Mouse (Mus musculus) macrophage (primary cell): ENCODE data around the gene Capn1. TPM values are rescaled to one million over a fixed set of nuclear protein-coding genes. Genes with fewer than 3 reads are reported as not detected.

Experiments
- H3K27ac ChIP-seq: fragments of 350-480 bp; formaldehyde crosslinking; 2 replicates; pipeline ENCODE4 v1.9.0; 2021
- H3K36me3 ChIP-seq: fragments of 350-480 bp; formaldehyde crosslinking; 2 replicates; pipeline ENCODE4 v1.9.0; 2021; ENCODE audit errors: inconsistent target
- H3K4me3 ChIP-seq: fragments of 350-480 bp; formaldehyde crosslinking; 2 replicates; pipeline ENCODE4 v1.9.0; 2021; ENCODE audit errors: inconsistent target
- H3K79me2 ChIP-seq: fragments of 350-480 bp; formaldehyde crosslinking; 2 replicates; pipeline ENCODE4 v1.9.0; 2021; ENCODE audit errors: inconsistent target
- WGBS: methylation state at CpG from one replicate; pipeline ENCODE4 v1.1.7; 2026; ENCODE audit warnings: inconsistent platforms; ENCODE audit not compliant: missing documents; 5-methylcytosine and 5-hydroxymethylcytosine counted together
- polyA plus RNA-seq: library from polyadenylated mRNA; stranded (reverse); fragments of 250-400 nt; gene quantifications from 3 replicates; pipeline ENCODE4 v1.2.4, GENCODE M21; 2018; ENCODE audit warnings: inconsistent platforms

Capn1 gene
- polyA plus RNA-seq, 1 experiment from 2014 or later, result 59.9 TPM

DNA sequence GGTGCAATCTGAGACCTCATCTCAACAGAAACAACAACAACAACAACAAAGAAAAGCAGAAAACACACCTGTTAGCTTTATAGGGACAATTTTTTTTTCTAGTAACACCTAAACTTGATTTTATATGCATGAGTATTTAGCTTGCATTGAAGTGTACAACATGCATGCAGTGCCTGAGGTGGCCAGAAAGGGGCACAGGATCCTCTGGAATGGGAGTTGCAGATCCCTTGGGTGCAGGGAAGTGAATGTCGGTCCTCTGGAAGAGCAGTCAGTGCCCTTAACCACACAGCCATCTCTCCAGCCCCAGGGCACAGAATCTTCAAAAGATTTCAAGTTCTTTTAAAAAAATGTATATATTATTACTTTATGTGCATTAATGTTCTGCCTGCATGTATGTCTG is 53.0 kb downstream of the Capn1 start:
- no peak overlapping the region for H3K27ac ChIP-seq
- H3K36me3 ChIP-seq, result peaks cover 15% of the 10 kb centered on the region; the same call in 1 of the 2 replicates
- peak overlapping the region; percentile 74 for H3K4me3 ChIP-seq
- H3K79me2 ChIP-seq, result peaks cover 34% of the 10 kb centered on the region
- WGBS, result 25% methylated on average over 1 of the region's 1 CpGs

DNA sequence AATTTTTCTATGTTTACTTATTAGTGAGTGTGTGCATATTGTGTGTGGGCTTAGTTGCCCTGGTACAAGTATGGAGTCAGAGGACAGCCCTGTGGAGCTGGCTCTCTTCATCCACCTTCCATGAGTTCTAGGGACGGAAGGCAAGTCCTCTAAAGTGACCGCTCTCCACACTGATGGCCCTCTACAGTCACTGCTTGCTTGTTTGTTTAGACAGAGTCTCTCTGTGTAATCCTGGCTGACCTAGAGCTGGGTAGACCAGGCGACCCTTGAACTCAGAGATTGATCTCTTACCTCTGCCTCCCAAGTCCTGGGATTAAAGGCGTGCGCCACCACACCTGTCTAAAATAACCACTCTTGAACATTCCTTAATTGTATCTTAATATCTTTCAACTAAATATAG is 58.3 kb downstream of the Capn1 start:
- Histone ChIP-seq H3K79me2 (peaks cover 20% of the 10 kb centered on the region), H3K36me3 (peaks cover 24% of the 10 kb centered on the region; the same call in 1 of the 2 replicates), H3K27ac (no peak overlapping the region), H3K4me3 (no peak overlapping the region)
- WGBS, result 97% methylated on average over 5 of the region's 5 CpGs

DNA sequence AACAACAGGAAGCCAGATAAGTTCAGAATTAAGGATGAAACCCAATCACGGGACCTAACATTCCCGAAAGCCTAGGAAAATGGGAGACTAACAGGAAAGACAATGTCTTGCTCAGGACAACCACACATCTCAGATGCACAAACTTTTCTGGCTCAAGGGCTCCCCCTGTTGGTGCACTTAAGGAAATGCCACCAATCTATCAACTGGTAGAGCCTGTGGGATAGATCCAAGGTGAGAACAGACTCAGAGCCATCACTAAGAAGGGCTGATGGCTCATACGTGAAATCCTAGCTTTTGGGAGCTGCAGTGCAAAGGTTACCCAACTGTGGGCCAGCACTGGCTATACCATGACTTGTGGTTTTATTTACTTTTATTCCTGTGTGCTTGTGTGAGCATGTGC is 59.0 kb downstream of the Capn1 start:
- no peak overlapping the region for H3K4me3 ChIP-seq
- 37% methylated on average over 3 of the region's 3 CpGs for WGBS
- no peak overlapping the region for H3K27ac ChIP-seq
- H3K36me3 ChIP-seq, result peaks cover 24% of the 10 kb centered on the region; the same call in 1 of the 2 replicates
- peaks cover 13% of the 10 kb centered on the region for H3K79me2 ChIP-seq

DNA sequence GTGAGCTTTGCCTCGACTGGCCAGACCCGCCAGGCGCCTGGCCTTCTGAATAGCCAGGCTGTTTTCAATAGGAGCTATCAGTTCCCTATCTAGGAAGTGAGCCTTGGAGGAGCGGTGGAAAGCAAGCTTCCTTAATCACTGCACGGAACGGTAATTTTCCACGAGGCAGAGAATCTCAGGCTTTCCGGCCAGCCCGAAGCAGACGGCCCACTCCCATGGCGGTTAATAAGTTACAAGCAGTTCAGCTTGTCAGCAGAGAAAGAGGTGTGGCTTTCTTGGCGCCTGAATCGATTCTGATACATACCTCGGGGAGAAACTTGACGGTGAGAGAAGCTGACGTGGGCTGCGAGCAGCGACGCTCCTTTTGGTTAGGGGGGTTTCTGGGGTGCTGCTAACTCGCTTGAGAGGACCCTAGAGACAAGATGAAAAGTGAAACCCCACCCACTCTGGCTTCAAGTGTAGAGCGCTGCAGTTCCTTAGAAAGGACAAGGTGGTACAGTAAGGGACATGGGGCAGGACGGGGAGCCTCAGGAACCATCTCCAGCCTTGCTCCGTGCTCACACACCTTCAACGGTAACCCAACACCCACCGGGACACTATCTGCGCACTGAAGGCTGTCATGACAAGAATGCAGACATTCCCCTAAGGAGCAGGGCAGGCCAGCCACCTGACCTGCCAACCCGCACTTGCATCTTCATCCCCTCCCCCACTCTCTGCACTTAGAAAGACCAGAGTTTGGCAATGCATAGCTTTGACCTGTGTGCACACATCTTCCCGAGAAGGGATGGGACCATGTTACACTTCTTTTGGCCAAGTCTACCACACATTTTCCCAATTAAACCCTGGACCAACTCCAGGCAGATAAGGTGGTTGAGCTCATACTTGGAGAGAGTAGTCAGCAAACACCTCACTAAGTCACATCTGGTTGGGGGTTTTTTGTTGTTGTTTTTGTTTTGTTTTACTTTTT is 59.7 kb downstream of the Capn1 start:
- Histone ChIP-seq H3K79me2 (peaks cover 6% of the 10 kb centered on the region; the same call in 1 of the 2 replicates), H3K4me3 (no peak overlapping the region), H3K36me3 (peaks cover 31% of the 10 kb centered on the region; the same call in 1 of the 2 replicates), H3K27ac (no peak overlapping the region)
- 96% methylated on average over 28 of the region's 28 CpGs for WGBS

DNA sequence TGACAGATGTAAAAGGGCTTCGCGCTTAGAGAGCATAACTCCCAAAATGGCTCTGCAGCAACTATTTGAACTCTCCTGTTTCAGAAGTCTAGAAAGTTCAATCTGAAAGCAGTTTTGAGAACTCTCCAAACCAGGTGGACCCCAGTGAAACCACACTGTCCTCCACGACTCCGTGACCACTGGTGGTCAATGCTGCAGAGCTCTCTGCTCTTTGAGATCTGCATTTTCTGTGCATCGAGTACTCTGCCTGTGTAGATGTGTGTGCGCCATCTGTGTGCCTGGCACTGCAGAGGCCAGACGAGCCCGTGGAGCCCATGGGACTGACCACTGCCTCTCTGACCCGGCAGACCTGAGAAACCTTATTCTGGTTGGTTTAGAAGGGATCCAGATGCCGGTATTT is 60.8 kb downstream of the Capn1 start:
- Histone ChIP-seq H3K27ac (no peak overlapping the region), H3K79me2 (no peaks in the 10 kb centered on the region), H3K4me3 (no peak overlapping the region), H3K36me3 (peaks cover 42% of the 10 kb centered on the region; the same call in 1 of the 2 replicates)
- 97% methylated on average over 10 of the region's 10 CpGs for WGBS

DNA sequence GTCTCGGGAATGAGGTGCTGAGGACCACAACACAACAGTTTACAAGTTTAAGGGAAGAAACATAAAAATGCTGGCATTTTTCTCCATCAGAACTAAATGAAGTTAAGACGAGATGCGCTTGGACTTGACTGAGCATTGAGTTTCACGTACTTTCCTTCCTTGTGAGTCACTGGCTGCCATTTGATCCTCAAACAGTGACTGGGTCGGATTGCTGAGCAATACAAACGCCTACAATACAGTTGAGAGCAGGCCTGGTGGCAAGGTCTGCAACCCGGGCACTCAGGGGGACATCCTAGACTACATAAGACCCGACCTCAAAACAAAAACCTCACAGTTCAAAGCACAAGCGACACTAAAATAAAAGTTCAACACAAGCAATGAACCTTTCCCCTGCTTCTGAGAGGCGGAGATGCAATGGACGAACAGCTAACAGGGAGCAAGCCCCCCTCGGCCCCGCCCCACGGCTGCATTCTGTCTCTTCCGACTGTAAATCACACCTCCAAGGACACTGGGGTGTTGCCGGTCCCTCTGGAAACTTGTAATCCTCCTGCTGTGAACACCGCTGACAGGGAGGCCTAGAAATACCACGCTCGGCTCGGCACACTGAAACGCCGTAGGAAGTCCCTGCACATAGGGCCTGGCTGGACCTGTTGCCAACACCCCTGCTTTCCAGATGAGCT is 61.5 kb downstream of the Capn1 start:
- Histone ChIP-seq H3K79me2 (no peaks in the 10 kb centered on the region), H3K36me3 (peaks cover 48% of the 10 kb centered on the region; the same call in 1 of the 2 replicates), H3K4me3 (no peak overlapping the region), H3K27ac (no peak overlapping the region)
- WGBS, result 92% methylated on average over 22 of the region's 22 CpGs

DNA sequence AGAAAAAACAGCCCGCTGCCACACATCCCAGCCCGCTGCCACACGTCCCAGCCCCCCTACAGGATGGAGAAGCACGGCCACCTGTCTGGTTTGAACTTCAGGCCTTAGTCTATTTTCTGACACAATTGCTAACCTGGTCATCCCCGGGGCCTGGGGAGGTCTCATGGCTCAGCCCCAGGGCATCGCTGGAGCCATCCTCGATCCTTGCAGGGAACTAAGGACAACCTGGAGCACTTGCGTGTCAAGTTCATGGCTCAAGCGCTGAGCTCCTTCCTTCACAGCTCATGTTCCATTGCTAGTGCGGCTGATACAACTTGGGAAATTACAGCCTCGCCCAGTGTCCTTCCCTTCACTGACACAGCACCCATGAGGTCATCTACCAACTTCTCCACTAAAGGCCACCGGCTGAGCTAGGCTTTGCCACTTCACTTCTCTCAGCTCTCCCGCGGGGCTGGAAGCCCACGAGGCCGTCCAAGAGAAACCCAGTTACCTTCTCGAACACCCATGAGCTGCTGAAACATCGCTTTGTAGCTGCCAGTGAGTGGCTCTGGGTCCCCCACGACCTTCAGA is 62.4 kb downstream of the Capn1 start:
- Histone ChIP-seq H3K4me3 (no peak overlapping the region), H3K36me3 (peaks cover 42% of the 10 kb centered on the region; the same call in 1 of the 2 replicates), H3K79me2 (no peaks in the 10 kb centered on the region), H3K27ac (no peak overlapping the region)
- WGBS, result 97% methylated on average over 17 of the region's 19 CpGs

DNA sequence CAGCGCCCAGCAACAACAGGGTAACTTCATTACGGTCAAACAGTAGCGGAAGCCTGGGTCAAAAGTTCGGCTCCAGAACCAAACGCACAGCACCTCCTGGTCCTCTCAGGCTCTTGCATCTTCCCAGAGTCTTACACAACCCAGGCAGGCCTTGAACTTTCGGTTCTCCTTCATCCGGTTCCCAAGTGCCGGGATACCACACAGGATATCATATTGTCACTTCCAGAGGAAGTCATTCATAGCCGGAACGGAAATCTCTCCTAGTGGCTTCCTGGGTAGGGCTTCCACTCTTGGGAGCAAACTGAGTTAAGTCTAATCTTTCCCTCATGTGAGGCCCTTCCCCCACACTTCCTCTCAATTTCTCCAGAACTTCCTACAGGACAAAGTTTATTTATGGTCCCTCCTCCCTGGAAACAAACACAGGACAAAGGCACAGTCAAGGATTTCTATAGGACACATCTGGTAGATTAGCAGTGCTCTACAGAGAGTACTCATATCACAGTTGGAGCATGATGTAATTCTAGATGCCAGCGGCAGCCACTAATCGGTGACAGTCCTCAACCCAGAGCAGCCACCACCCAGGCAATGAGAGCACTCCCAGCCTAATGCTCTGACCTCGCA is 63.5 kb downstream of the Capn1 start:
- no peak overlapping the region for H3K4me3 ChIP-seq
- no peaks in the 10 kb centered on the region for H3K79me2 ChIP-seq
- 75% methylated on average over 13 of the region's 13 CpGs for WGBS
- no peak overlapping the region for H3K27ac ChIP-seq
- peaks cover 31% of the 10 kb centered on the region; the same call in 1 of the 2 replicates for H3K36me3 ChIP-seq

DNA sequence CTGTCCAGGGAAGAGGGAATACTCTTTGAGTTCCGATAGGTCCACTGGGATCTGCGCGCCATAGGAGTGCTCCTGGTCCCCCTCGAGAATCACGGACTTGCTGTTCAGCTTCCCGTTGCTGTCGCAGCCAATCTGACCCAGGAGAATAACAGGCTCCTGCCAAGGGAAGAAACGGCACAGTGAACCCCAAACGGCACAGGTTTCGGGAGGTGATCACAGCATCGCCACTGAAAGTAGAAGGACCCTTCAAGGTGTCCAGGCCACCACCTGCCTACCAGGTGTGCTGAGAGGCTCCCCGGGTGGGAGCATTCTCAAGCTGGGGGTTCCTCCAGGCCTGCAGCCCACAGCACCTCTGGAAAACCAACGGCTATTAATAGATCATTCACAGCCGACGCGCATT is 64.1 kb downstream of the Capn1 start:
- WGBS, result 89% methylated on average over 15 of the region's 16 CpGs
- H3K36me3 ChIP-seq, result peaks cover 29% of the 10 kb centered on the region; the same call in 1 of the 2 replicates

DNA sequence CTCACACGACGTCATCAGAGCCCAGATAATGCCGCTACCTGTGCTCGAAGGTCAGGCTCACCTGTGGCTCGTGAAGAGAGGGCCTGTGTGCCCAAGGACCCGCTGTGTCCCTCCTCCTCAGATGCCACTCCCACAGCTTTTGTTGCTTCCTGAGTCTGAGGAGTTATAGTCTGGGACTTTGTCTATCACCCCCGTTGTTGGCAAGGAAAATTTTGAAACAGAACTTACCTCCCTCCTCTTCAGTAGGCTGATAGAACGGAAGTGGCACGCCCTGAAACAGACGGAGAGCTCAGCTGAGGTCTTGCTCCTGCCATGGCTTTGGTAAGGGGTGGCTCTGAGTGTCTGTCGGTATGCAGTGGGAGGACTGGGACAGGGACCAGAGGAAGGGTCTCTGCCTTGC is 65.5 kb downstream of the Capn1 start:
- 98% methylated on average over 11 of the region's 11 CpGs for WGBS
- Histone ChIP-seq H3K4me3 (no peak overlapping the region), H3K36me3 (peaks cover 29% of the 10 kb centered on the region; the same call in 1 of the 2 replicates), H3K79me2 (no peaks in the 10 kb centered on the region), H3K27ac (no peak overlapping the region)

More for the DNA sequence above, 64.1 kb downstream of the Capn1 start:
- H3K27ac ChIP-seq, result no peak overlapping the region
- no peaks in the 10 kb centered on the region for H3K79me2 ChIP-seq
- H3K4me3 ChIP-seq, result no peak overlapping the region

DNA sequence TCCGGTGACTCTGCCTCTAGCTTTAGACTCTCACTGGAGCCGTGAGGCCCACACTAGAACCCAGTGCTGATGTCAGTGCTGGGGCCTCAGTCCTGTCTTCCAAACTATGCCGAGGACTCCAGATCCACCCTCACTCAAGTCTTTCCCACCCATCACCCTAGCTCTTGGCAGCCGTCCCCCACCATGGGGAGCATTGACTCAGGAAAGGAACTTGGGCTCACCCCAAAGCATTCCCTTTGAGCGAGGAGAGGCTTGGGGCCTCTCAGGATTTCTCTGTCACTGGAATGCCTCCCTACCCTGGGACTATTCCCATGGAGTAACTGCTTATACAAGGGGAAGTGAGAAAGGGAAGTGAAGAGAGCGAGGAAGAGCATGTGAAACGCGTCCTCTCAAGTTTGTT is 69.8 kb downstream of the Capn1 start:
- no peaks in the 10 kb centered on the region for H3K79me2 ChIP-seq
- 50% methylated on average over 8 of the region's 8 CpGs for WGBS
- H3K4me3 ChIP-seq, result no peak overlapping the region
- H3K27ac ChIP-seq, result peak overlapping the region; percentile 25
- peaks cover 30% of the 10 kb centered on the region; the same call in 1 of the 2 replicates for H3K36me3 ChIP-seq

DNA sequence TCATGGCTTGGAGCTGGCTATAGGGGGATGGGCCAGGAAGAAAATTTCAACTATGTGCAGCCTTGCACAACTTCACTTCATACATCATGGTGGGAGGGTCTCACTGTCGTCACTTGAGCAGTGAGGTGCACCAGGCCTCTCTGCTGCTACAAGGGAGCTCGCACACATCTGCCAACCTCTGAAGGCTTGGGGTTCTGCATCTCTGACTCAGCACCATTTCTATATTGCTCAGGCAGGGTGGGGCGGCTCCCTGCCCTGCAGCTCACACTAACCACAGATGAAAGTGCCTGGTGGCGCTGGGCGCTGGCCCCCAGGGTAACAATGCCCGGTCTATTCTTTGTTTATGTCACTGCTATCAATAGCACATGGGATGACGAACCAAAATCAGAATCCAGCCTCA is 70.7 kb downstream of the Capn1 start:
- Histone ChIP-seq H3K79me2 (no peaks in the 10 kb centered on the region), H3K36me3 (peaks cover 21% of the 10 kb centered on the region; the same call in 1 of the 2 replicates), H3K4me3 (no peak overlapping the region), H3K27ac (no peak overlapping the region)
- 66% methylated on average over 7 of the region's 7 CpGs for WGBS

DNA sequence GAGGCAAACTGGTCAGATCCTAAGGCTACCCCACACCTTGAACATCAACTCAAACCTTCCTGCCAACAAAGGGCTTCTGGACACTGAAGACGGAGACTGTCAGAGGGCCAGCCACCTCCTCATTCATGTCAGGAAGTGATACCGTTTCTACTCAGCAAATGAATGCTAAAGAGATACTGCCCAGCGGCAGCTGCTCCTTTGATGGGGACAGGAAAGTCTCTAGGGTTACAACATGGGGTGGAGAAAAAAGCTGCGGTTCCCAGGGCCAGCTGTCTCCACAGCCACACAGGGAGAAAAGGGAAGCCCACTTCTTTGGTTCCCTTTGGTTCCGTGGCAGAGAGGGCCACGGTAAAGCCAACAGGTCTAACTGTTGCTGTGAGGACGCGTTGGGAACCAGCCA is 71.6 kb downstream of the Capn1 start:
- Histone ChIP-seq H3K36me3 (peaks cover 13% of the 10 kb centered on the region; the same call in 1 of the 2 replicates), H3K4me3 (no peak overlapping the region), H3K27ac (no peak overlapping the region), H3K79me2 (no peaks in the 10 kb centered on the region)
- 72% methylated on average over 8 of the region's 8 CpGs for WGBS

DNA sequence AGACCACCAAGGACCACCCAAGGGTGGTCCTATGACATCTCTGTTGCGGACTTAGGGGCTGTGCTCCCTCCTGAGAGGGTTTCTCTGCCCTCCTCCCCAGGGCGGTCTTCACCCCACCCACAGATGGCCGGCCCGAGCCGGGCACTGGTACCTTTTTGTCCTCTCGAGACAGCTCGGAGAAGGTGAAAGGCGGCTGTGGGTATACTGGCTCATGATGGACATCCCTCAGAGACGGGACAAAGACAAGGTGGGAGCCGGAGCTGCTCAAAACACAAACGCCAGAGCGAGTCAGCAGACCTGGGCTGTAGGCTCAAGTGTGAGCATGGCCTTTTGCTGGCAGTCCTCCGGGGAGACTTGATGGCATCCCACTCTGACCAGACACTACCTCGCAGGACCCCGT is 72.3 kb downstream of the Capn1 start:
- Histone ChIP-seq H3K36me3 (peaks cover 12% of the 10 kb centered on the region; the same call in 1 of the 2 replicates), H3K27ac (no peak overlapping the region), H3K4me3 (no peak overlapping the region), H3K79me2 (no peaks in the 10 kb centered on the region)
- 96% methylated on average over 15 of the region's 15 CpGs for WGBS
